8 mouse cellular contexts compared by ENCODE assay signal in the genomic region with DNA sequence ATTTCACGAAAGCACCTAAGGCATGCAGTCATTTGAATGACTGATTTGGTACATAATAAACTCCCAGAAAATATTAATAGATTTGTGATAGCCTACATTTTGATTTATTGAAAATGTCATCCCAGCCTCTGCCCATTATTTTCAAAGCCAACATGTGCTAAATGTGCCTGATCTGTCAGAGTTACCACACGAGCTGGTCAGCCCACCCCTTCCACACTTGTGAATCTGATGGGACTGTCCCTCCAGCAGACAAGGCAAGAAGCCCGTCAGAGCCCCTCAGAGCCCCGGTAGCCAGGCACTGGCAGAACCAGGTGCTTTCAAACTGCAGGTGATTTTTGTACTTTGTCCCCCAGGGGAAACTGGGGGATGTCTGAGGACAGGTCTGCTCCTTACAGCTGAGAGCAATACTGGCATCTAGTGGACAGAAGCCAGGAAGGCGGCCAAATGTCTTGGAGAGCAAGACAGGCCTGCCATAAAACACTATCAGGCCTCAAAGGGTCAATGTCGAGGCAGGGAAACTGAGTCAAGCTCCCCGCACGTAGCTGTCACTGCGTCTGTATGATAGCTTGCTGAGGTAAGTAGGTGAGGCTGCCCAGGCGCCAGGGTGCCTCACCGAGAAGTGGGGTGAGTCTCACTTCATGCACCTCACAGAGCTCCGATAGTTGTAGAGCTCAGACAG.
DNase-seq lines count a peak whose midpoint lies in the region; ATAC-seq lines count a peak whose summit lies in the region.

No protein-coding gene starts in this region.

- no peaks in the 10 kb centered on the region for H3K9me3 ChIP-seq in hindbrain, embryonic 13.5 days
- H3K9me3 ChIP-seq in limb, embryonic 10.5 days (replicated peaks): no peaks in the 10 kb centered on the region

- peaks cover 26% of the 10 kb centered on the region for H3K4me1 ChIP-seq in hindbrain, embryonic 13.5 days (replicated peaks)
- peaks cover 12% of the 10 kb centered on the region for H3K4me1 ChIP-seq in limb, embryonic 10.5 days

- no peak overlapping the region for H3K4me3 ChIP-seq in hindbrain, embryonic 13.5 days
- H3K4me3 ChIP-seq in limb, embryonic 10.5 days: no peak overlapping the region

- peaks cover 5% of the 10 kb centered on the region; the same call in 1 of the 2 replicates for H3K27me3 ChIP-seq in hindbrain, embryonic 13.5 days
- peaks cover 24% of the 10 kb centered on the region for H3K27me3 ChIP-seq in limb, embryonic 10.5 days (ENCODE audit: low read depth, poor library complexity, severe bottlenecking)

- peak; percentile 52; the same call in 1 of the 2 replicates for ATAC-seq in hindbrain, embryonic 13.5 days (ENCODE audit: low FRiP score)

- peak; percentile 30 for DNase-seq in adrenal gland, postnatal 10 days
- DNase-seq in adrenal gland, adult 18-20 months (ENCODE audit: low spot score in 2 of 2): no peak
- peak; percentile 21 for DNase-seq in 3T3-L1 (ENCODE audit: low read depth, low spot score)
- peak; percentile 85 to 87 for DNase-seq in cerebellum, postnatal 10 days
- peak; percentile 45 for DNase-seq in limb, embryonic 10.5 days (ENCODE audit: low spot score)
- DNase-seq in thymus, postnatal 10 days (ENCODE audit: low spot score in 2 of 2): no peak
- DNase-seq in spleen, adult 18-20 months: no peak

- H3K27ac ChIP-seq in hindbrain, embryonic 13.5 days: peak overlapping the region; percentile 45; the same call in 1 of the 2 replicates
- H3K27ac ChIP-seq in limb, embryonic 10.5 days: no peak overlapping the region

- no peak overlapping the region for H3K9ac ChIP-seq in hindbrain, embryonic 13.5 days

- H3K4me2 ChIP-seq in hindbrain, embryonic 13.5 days: no peak overlapping the region

- 58% methylated on average over 12 of the region's 12 CpGs for WGBS in hindbrain, embryonic 13.5 days
- WGBS in limb, embryonic 10.5 days: 53% methylated on average over 12 of the region's 12 CpGs

- H3K36me3 ChIP-seq in hindbrain, embryonic 13.5 days: no peaks in the 10 kb centered on the region
- no peaks in the 10 kb centered on the region for H3K36me3 ChIP-seq in limb, embryonic 10.5 days

Comparison
In these comparisons a context has a peak if more than half of its experiments do, and no peak if none do; other contexts are left out.
1. DNase-seq: peak in adrenal gland, postnatal 10 days (single experiment), 3T3-L1 (single experiment), cerebellum, postnatal 10 days (2 of 2) and limb, embryonic 10.5 days (single experiment); none in adrenal gland, adult 18-20 months (0 of 2), thymus, postnatal 10 days (0 of 2) and spleen, adult 18-20 months (0 of 2).